Mouse (Mus musculus) intestine, embryonic 16.5 days (tissue): ENCODE results near the gene Zfp874b. TPM values are rescaled to one million over a fixed set of nuclear protein-coding genes. Genes with fewer than 3 reads are reported as not detected.
A peak's percentile ranks its signal among the peaks of the same experiment; 100 is the strongest.
"Not testable (repeated sequence)": the region's sequence is repeated elsewhere in the genome, so short reads cannot be mapped to it uniquely, and the experiment has no call there.

Experiments
- ATAC-seq: fragments of 200-750 bp; cut with Nextera tagmentation; 2 replicates; pipeline ENCODE4 v1.8.0; 2017; ENCODE audit warnings: moderate TSS enrichment, moderate library complexity
- H3K27ac ChIP-seq: fragments of 300-500 bp; sonication (generic); 2 replicates; pipeline ENCODE4 v1.5.1; 2014; ENCODE audit warnings: mild to moderate bottlenecking, low read length
- H3K27me3 ChIP-seq: fragments of 300-500 bp; sonication (generic); replicated peaks from 2 replicates; pipeline ENCODE4 v1.6.1; 2014; ENCODE audit warnings: low read length, control low read depth, mixed read lengths; ENCODE audit not compliant: control insufficient read depth, insufficient read depth
- H3K36me3 ChIP-seq: fragments of 300-500 bp; sonication (generic); 2 replicates; pipeline ENCODE4 v1.6.1; 2014; ENCODE audit warnings: low read length, control low read depth; ENCODE audit not compliant: control insufficient read depth, insufficient read depth
- H3K4me1 ChIP-seq: fragments of 300-500 bp; sonication (generic); 2 replicates; pipeline ENCODE4 v1.6.1; 2014; ENCODE audit warnings: low read length, control low read depth, mixed read lengths; ENCODE audit not compliant: control insufficient read depth, insufficient read depth
- H3K4me2 ChIP-seq: fragments of 300-500 bp; sonication (generic); 2 replicates; pipeline ENCODE4 v1.6.1; 2014; ENCODE audit warnings: low read depth, low read length, control low read depth
- H3K4me3 ChIP-seq: fragments of 300-500 bp; sonication (generic); 2 replicates; pipeline ENCODE4 v1.5.1; 2014; ENCODE audit warnings: mild to moderate bottlenecking, low read length
- H3K9ac ChIP-seq: fragments of 300-500 bp; sonication (generic); 2 replicates; pipeline ENCODE4 v1.6.1; 2014; ENCODE audit warnings: low read depth, low read length
- H3K9me3 ChIP-seq: fragments of 300-500 bp; sonication (generic); 2 replicates; pipeline ENCODE4 v1.6.1; 2016; ENCODE audit warnings: low read length, control low read depth; ENCODE audit not compliant: control insufficient read depth
- WGBS: fragments of 180-500 bp; shearing (Covaris S2); extraction: QIAGEN DNeasy Blood & Tissue Kit; methylation state at CpG from one replicate; pipeline ENCODE4 v1.1.7; 2014; 5-methylcytosine and 5-hydroxymethylcytosine counted together
- polyA plus RNA-seq: library from polyadenylated mRNA; unstranded; fragments of >200 nt; fragmentation: Nextera tagmentation; extraction: Ambion mirVana; gene quantifications from 2 replicates; pipeline ENCODE4 v1.2.1, GENCODE M21; 2015

Gene Zfp874b
- polyA plus RNA-seq, 1 experiment from 2014 or later, result 1.9 TPM

DNA sequence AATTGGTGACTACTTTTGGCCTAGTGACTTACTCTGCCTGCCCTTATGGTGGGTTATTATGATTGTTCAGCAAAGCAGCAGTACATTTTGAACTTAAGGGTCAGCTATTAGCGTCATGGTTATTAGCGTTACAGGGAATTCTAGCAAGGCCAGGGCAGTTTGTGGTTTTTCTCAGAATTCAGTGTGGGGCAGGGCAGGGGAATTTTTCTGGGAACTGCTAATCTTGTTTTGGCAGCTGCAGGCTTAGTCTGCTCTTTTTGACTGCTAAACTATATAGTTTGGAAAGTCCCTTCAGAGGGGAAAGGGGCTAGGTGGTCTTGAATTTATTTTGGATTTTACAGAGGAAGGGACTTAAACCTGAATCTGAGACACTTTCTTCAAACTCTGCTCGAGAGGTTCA, 14.8 kb downstream of the Zfp874b start:
- no peak for ATAC-seq
- no peak overlapping the region for H3K27ac ChIP-seq
- 93% methylated on average over 3 of the region's 3 CpGs for WGBS
- no peak overlapping the region for H3K9ac ChIP-seq
- no peaks in the 10 kb centered on the region for H3K36me3 ChIP-seq
- no peaks in the 10 kb centered on the region for H3K4me1 ChIP-seq
- no peaks in the 10 kb centered on the region for H3K9me3 ChIP-seq
- H3K4me3 ChIP-seq, result no peak overlapping the region
- no peaks in the 10 kb centered on the region for H3K27me3 ChIP-seq
- H3K4me2 ChIP-seq, result no peak overlapping the region

DNA sequence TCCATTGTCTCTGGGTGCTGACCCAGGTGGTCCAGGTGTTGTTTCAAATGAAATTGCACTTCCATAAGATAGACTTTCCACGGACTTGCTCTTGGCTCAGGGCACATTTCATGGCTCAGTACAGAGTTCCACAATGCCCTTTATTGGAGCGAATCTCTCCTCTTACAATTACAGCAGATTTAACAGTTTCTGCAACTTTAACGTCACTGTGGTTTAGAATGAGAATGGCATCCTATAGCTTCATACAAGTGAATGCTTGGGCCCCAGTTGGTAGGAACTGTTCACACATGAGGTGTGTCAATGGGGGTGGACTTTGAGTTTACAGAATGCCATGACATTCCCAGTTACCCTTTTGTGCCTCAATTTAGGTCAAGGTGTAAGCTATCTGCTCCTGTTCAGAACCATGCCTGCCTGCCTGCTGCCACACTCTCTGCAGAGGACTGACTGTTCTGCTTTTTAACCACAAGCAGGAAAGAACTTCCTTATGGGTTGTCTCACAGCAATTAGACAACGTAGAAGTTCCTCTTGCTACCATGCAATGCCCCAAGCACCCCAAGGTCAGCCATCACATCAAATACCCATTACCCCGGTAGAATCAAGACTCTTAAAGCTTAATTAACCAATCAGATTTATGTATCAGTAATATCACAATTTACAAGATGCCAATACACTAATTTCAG, 20.4 kb downstream of the Zfp874b start:
- not testable (repeated sequence) for H3K36me3 ChIP-seq

DNA sequence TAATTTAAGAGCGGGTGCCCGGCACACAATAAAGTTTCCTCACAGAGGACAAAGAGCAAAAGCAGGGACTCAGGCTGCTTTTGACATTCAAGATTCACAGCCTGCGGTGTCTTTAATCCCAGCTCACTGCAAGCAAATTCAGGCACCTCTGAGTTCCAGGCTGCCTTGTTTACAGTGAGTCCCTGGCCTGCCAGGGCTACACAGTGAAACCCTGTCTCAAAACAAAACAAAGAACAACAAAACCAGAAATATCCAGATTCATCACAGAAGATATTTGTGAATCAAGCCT, 32.1 kb downstream of the Zfp874b start:
- WGBS, result 4% methylated on average over 3 of the region's 3 CpGs
- H3K27ac ChIP-seq, result peak overlapping the region; percentile 47
- H3K4me3 ChIP-seq, result peak overlapping the region; percentile 66
- H3K9ac ChIP-seq, result peak overlapping the region; percentile 71
- no peaks in the 10 kb centered on the region for H3K27me3 ChIP-seq
- no peaks in the 10 kb centered on the region for H3K36me3 ChIP-seq
- peaks cover 3% of the 10 kb centered on the region; the same call in 1 of the 2 replicates for H3K4me1 ChIP-seq
- H3K4me2 ChIP-seq, result peak overlapping the region; percentile 52
- H3K9me3 ChIP-seq, result no peaks in the 10 kb centered on the region
- peak; percentile 75 for ATAC-seq

More for the DNA sequence above, 20.4 kb downstream of the Zfp874b start:
- H3K27ac ChIP-seq, H3K9me3 ChIP-seq, ATAC-seq, H3K4me1 ChIP-seq, H3K4me3 ChIP-seq, H3K4me2 ChIP-seq, H3K9ac ChIP-seq, H3K27me3 ChIP-seq: not testable (repeated sequence)
- WGBS, result 87% methylated on average over 2 of the region's 5 CpGs

DNA sequence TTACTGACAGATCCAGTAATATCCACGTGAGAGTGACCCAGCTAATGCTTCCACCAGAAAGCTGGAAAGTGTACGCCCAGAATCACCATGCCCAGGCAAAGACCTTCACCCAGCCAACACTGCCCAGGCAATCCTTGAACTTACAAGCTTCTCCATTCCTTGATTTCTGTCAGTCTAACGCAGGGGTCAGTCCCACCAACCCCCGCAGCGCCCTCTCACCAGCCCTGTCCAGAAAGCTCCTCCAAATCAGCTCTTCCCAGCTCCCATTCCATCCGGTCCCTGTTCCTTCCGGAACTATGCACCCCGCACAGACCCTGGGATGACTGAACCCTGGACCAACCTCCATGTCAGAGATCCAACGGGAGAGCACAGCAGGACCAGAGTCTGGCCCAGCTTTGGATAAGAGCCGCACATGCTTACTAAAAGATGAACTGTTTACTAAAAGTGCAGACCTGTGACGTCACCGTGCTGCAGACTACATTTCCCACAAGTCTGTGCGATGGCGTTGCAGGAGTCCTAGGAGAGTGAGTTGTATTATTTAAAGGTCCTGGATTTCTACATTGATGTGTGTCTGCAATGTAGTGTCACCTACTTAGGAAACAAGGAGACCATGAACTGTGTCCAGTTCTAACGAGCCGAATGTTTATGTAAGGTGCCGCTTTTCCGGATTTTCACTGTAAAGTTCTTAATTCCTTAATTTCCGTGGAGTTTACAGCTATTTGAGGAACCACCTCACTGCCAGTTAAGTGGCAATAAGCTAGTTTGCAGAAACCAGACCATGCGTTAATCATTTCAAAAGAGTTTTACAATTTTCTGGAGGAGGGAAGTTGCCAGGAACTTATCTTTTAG, 32.7 kb downstream of the Zfp874b start, which contains the start of gene Zfp874a:
TSS of gene Zfp874a (minus strand) at position 453 of the 849 bp plus-strand sequence.
- peak within 1 kb of the TSS; percentile 48 for H3K27ac ChIP-seq
- WGBS, result under 1% methylated on average over 20 of the region's 20 CpGs
- H3K9me3 ChIP-seq, result no peaks in the 10 kb centered on the region
- H3K4me2 ChIP-seq, result peak within 1 kb of the TSS; percentile 52
- ATAC-seq, result peak; percentile 98
- H3K9ac ChIP-seq, result peak within 1 kb of the TSS; percentile 71
- H3K4me1 ChIP-seq, result peaks cover 3% of the 10 kb centered on the region; the same call in 1 of the 2 replicates
- H3K27me3 ChIP-seq, result no peaks in the 10 kb centered on the region
- H3K36me3 ChIP-seq, result no peaks in the 10 kb centered on the region
- peak within 1 kb of the TSS; percentile 66 for H3K4me3 ChIP-seq

DNA sequence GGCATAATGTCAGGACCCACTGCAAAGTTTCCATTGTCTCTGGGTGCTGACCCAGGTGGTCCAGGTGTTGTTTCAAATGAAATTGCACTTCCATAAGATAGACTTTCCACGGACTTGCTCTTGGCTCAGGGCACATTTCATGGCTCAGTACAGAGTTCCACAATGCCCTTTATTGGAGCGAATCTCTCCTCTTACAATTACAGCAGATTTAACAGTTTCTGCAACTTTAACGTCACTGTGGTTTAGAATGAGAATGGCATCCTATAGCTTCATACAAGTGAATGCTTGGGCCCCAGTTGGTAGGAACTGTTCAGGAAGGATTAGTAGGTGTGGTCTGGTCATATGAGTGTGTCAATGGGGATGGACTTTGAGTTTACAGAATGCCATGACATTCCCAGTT, 47.0 kb downstream of the Zfp874b start:
- not testable (repeated sequence) for H3K9ac ChIP-seq, H3K27ac ChIP-seq, H3K4me2 ChIP-seq, H3K36me3 ChIP-seq, H3K4me3 ChIP-seq, H3K4me1 ChIP-seq, H3K9me3 ChIP-seq, ATAC-seq, H3K27me3 ChIP-seq
- WGBS, result no CpG with 5 or more reads among the region's 3 CpGs

DNA sequence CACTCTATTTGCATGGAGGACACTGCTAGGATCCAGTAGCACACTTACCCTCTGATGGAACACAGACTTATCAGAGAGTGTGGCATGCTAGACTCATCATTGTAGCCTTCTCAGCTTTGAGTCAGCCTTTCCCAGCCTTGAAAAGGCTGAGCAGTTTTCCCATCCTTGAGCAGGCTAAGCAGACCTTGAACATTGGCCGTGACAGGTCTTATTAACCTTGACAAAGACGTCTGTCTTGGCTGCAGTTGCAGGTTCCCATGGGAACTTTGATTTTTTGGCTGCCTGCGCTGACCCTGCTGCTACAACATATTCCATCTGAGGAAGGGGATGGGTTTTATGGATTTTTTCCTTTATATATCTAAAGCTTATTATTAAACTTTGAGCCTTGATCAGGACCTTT, 55.9 kb downstream of the Zfp874b start:
- H3K9me3 ChIP-seq, result no peaks in the 10 kb centered on the region
- no peak for ATAC-seq
- H3K27ac ChIP-seq, result no peak overlapping the region
- no peaks in the 10 kb centered on the region for H3K27me3 ChIP-seq
- H3K36me3 ChIP-seq, result no peaks in the 10 kb centered on the region
- 69% methylated on average over 3 of the region's 3 CpGs for WGBS
- no peaks in the 10 kb centered on the region for H3K4me1 ChIP-seq
- no peak overlapping the region for H3K4me2 ChIP-seq
- H3K4me3 ChIP-seq, result no peak overlapping the region
- no peak overlapping the region for H3K9ac ChIP-seq

DNA sequence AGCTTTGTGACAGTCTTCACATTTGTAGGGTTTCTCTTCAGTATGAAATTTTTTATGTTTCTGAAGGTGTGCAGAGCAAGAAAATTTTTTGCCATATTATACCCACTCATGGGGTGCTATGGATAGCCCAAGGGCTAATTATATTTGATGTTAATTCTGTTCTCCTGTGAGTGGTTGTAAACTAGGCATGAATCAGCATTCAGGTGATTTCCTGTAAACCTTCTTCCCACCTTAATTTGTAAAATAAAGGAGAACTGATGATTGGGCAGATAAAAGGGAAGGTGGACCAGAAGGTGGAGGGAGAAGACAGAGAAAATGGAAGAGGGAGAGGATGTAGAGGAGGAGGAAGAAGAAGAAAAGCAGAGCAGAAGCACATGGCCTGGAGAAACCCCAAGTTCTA, 58.4 kb downstream of the Zfp874b start:
- H3K4me1 ChIP-seq, ATAC-seq, H3K4me2 ChIP-seq, H3K9ac ChIP-seq, H3K36me3 ChIP-seq, H3K9me3 ChIP-seq, H3K27ac ChIP-seq, H3K4me3 ChIP-seq, H3K27me3 ChIP-seq: not testable (repeated sequence)

DNA sequence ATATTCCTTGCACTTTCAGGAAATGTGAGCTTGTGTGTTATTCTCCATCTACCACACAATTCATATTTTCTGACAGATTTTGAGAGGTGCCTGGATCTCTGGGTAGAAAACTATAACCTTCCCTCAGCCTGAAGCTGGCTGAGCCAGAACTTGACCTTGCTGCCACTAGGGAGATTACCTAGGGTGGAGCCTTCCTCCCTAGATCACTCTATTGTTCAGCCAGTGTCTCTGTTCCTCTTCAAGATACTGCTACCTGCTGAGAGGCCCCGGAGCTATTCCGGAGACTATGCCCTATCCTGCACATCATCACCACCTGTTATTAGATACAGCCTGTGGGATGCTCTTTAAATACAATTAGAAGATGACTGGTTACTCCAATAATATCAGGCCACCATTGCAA, 61.5 kb downstream of the Zfp874b start:
- H3K9ac ChIP-seq, H3K36me3 ChIP-seq, H3K4me2 ChIP-seq, H3K4me1 ChIP-seq, H3K4me3 ChIP-seq, H3K27ac ChIP-seq, H3K27me3 ChIP-seq, ATAC-seq, H3K9me3 ChIP-seq: not testable (repeated sequence)
- 83% methylated on average over 2 of the region's 2 CpGs for WGBS
